Mouse (Mus musculus) gastrocnemius, adult 18-20 months (tissue): Measurements from ENCODE around the gene Yipf1. TPM values are rescaled to one million over a fixed set of nuclear protein-coding genes. Genes with fewer than 3 reads are reported as not detected.

Source experiments
- DNase-seq: peaks from one replicate; pipeline ENCODE4 v3.0.0; 2021; ENCODE audit warnings: low spot score
- total RNA-seq, 2 experiments: library from RNA; stranded (reverse); gene quantifications; 2 replicates each; pipeline ENCODE4 v1.2.3; 2021

The Yipf1 gene
- total RNA-seq, 2 experiments from 2014 or later: 8.2 to 9.0 TPM

DNA sequence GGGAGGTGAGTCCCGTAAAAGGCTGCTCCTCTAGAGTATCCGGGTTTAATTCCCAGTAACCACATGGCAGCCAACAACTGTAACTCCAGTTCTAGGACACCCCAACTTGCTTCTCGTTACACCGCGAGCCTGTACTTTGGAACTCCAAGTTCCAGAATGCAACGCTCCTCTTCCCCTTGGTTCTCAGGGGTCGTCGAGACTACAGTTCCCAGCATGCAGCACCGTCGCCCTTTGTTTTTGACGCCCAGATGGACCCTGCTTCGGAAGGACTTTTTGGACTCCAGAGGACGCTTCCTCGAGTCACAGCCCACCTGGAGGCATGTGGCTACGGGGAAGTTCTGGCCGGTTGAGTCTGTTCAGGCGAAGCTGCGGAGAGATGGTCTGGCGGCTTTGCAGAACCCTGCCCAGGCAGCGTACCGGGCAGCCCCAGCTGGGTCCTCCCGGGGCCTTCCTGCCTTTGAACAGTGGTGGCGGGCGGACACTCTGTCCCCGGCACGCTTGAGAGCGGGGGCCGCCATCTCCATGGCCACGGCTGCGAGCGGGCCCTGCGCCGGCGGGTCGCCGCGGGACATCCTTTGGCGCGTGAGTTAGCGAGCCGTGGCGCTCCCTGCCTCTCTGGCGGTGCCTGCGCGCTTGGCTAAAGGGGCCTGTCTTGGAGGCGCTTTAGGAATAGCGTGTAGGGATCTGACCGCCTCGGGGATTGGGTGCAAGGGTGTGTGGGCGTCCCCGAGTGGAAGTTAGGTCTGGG, 53.6 kb downstream of the Yipf1 start, which contains the start of gene Ndc1:
TSS of gene Ndc1 (plus strand) at position 218 of the 748 bp plus-strand sequence.
- peak; percentile 89 for DNase-seq

- DNase-seq: no peak
These were observed 58.1 kb downstream of the Yipf1 start for GRCm38 (mm10) chr4:107372304-107372703.

DNA sequence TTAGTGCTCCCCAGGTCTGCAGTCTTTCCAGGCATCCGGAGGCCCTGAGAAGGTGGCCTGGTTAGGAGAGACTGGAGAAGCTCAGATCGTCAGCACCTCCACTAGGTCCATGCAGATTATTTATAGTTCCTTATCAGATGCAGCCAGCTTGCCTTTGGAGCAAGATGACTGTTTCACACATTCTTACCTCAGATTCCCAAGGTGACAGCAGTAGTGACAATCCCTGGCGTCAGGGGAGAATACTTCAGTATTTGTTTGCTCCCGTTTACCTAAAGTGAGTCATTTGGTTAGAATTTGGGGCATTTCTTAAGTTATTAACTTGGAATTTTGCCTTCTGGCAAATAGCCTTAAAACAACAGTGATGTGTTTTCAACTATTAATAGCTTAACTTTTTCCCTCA, 60.5 kb downstream of the Yipf1 start:
- no peak for DNase-seq

DNA sequence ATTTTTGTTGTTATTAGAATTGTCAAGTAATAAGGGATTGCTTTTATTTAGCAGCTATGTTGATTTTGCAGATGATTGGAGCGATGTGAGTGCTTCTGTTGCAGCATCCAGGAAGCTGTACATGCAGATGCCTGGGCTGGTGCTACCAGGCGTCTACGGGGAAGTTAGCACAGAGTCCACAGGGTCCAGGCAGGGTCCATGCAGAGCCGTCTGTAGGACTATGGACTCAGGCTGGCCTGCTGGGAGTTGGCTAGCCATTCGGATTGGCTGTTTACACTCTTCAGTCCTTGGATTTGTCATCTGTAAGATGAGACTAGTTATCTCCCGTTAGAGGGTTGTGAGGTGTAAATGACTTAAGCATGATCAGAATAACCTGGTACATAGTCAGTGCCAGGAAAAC, 64.8 kb downstream of the Yipf1 start:
- peak; percentile 31 for DNase-seq

DNA sequence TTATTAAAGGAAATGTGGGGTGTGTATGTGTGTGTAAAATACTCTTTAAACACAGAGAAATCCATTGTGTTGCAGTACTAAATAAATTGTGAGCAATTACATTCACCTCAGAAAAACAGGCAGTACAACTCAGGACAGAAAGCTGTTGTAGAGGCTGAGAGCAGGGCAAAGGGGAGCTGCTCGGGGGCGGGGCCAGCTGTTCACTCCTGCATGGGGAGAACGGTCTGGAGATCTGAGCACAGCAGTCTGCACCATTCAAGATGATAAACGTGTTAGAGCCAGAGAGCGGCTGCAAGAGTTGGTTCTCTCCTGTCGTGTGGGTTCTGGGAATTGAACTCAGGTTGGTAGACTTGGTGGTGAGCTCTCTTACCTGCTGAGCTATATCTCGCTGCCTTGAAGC, 66.7 kb downstream of the Yipf1 start:
- no peak for DNase-seq

GRCm38 (mm10) chr4:107387038-107387437, 72.9 kb downstream of the Yipf1 start:
- DNase-seq: peak; percentile 19

DNA sequence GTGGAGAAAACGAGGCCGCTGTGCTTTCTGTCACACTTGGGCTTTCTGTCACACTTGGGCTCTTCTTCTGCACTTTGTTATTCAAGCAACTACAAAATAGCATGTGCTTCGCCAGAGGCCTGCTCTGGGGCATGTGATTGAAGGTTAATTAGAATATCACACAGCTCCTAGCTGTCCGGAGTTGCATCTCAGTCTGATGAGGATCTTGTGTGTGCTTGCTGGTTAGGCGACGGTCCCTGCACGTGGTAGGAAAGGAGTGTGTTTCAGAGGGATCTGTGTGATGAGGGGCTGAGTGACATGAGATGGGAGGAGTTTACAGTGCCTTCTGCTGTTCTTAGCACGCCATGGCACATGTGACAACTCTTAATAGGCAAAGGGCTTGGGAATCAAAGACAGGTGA, 73.3 kb downstream of the Yipf1 start:
- DNase-seq: no peak

GRCm38 (mm10) chr4:107388291-107388690, 74.1 kb downstream of the Yipf1 start:
- no peak for DNase-seq

DNA sequence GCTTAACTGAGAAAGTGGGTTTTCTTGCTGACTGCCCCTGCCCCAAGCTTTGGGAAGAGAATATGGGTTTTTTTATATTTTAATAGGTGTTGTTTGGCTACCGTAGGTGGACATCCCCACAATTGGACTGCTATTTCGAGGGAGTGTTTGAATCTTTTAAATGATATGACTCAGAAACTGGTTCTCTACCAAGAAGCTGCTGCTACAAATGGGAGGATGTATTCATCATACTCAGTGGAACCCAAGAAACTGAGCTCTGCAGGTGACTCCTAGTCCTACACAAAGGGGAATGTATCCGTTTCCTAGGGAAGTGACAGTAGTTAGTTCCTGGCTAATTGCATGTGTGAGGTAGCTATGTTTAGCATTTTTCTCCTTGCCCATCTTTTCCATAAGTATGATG, 75.2 kb downstream of the Yipf1 start:
- no peak for DNase-seq

GRCm38 (mm10) chr4:107393771-107394170, 79.6 kb downstream of the Yipf1 start:
- DNase-seq: no peak

Other genes starting within 250 kb of the Yipf1 start
- 10 to 100 TPM; 79.4 to 83.1 TPM for gene Mrpl37, start 247.5 kb upstream of the Yipf1 start, total RNA-seq
- gene Cyb5rl, start 247.4 kb upstream of the Yipf1 start, total RNA-seq: 10 to 100 TPM; 15.0 to 18.4 TPM
- not detected for gene Cdcp2, start 217.5 kb upstream of the Yipf1 start, total RNA-seq
- gene Tmem59, start 136.0 kb upstream of the Yipf1 start, total RNA-seq: 10 to 100 TPM; 74.4 to 89.6 TPM
- gene Tceanc2, start 135.2 kb upstream of the Yipf1 start, total RNA-seq: 10 to 100 TPM; 10.9 to 13.0 TPM
- not detected for gene Ldlrad1, start 105.2 kb upstream of the Yipf1 start, total RNA-seq
- 1 to 10 TPM; 7.9 to 9.5 TPM for gene Lrrc42, start 60.8 kb upstream of the Yipf1 start, total RNA-seq
- gene Hspb11, start 60.8 kb upstream of the Yipf1 start, total RNA-seq: 1 to 10 TPM; 9.2 to 9.7 TPM
- gene Dio1, start 7.2 kb upstream of the Yipf1 start, total RNA-seq: not detected
- gene Ndc1, start 53.4 kb downstream of the Yipf1 start, total RNA-seq: 1 to 10 TPM; 5.7 to 6.8 TPM
- under 1 TPM; 0.38 to 0.53 TPM for gene Glis1, start 120.2 kb downstream of the Yipf1 start, total RNA-seq